Mouse (Mus musculus): ENCODE measurements around the gene Fam92a. TPM values are rescaled to one million over a fixed set of nuclear protein-coding genes. Genes with fewer than 3 reads are reported as not detected.

Fam92a gene
- polyA plus RNA-seq (2012; fragmentation: generic; extraction: Trizol) = 10 to 100 TPM in 1 of 2 experiments, 1 to 10 TPM in 1; 2.4 to 23.9 TPM

DNA sequence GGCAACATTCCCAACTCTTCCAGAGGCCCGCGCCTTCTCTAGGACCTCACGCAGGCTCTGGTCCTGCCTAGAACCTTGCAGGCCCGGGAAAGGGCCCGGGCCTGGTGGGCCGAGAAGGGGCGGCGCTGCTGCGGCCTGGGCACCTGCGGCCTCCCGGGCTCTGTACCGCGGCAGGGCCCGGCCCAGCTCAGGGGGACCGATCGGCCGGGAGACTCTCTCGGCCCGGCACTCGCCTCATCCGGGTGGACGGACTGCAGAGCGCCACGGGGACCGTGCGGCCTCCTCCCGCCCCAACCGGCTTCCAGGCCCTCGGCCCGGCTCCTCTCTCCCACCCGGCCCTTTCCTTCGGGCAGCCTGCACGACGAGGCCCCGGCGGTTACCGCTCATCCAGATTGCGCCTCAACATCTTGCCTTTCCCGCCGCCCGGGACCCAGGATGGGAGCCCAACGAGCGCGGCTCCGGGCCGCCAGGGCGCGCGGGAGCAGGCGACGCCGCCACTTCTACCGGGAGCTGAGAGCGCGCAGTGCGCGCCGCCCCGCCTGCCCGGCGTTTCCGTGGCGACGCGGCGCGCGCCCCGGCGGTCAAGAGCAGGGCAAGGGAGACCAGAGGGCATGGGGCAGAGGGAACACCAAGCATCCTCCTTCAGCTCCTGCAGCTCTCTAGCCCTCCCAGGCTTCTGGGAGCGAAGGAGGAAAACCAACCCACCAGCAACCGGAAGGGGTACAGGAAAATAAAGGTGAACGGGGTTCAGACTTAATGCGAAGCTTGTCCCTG is at the start of gene Fam92a:
Gene Fam92a, minus strand, starts transcription at position 698 of the 774 bp plus-strand sequence.

DNA sequence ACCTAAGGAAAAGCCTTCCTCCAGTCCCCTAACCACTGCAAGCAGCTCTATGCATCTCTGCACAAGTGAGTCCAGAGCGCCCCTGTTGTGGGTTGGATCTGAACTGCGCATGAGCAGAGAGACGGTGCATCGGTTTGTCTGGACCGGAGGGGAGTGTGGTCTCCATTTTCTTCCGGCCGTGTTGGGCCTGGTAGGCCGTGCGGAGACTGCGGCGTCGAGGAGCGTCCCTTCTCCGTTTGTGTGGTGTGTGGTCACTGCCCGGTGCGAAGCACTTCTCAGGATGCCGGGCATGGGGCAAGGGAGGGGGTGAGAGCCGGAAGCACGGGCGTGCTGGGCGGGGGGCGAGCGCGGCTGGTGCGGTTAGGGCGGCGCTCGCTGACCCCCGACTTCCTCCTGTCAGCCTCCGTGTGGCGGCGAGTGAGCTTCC is 31.7 kb downstream of the Fam92a start, which contains the start of gene Rbm12b1:
Gene Rbm12b1, plus strand, starts transcription at position 124 of the 427 bp plus-strand sequence.

Other genes starting within 250 kb of the Fam92a start
- under 1 TPM; 0.02 to 0.30 TPM for gene Gm10604, start 190.8 kb downstream of the Fam92a start, polyA plus RNA-seq (2012; fragmentation: generic; extraction: Trizol)
- gene Rbm12b2, start 82.6 kb downstream of the Fam92a start, polyA plus RNA-seq (2012; fragmentation: generic; extraction: Trizol) = 1 to 10 TPM in 1 of 2 experiments, under 1 TPM in 1; 0.14 to 2.2 TPM
- 1 to 10 TPM in 1 of 2 experiments, under 1 TPM in 1; 0.05 to 1.0 TPM for gene Rbm12b1, start 31.8 kb downstream of the Fam92a start, polyA plus RNA-seq (2012; fragmentation: generic; extraction: Trizol)

Data from C3H10T1/2 (cell line).